Mouse (Mus musculus): ENCODE data around the gene Olfr54.
"Not testable (repeated sequence)": the region's sequence is repeated elsewhere in the genome, so short reads cannot be mapped to it uniquely, and the experiment has no call there.

Olfr54 gene

GRCm38 (mm10) chr11:51013936-51014335, at the start of gene Olfr54:
Gene Olfr54 (plus strand): TSS chr11:51014236.
- DNase-seq (ENCODE audit: low spot score) = no peak

DNA sequence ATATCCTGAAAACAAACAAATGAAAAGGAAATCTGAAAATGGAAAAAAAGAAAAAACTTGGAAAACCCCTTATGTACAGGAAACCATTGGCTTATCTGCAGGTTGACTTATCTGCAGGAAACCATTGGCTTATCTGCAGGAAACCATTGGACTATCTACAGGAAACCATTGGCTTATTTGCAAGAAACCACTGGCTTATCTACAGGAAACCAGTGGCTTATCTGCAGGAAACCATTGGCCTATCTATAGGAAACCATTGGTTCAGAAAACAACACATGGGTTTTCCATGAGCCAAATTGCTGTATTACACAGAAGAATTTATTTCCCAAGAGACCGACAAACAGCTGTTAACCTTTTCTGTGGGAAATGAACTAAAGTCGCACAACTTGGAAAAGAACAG, 49.1 kb upstream of the Olfr54 start:
- no peak for DNase-seq (ENCODE audit: low spot score)

- DNase-seq (ENCODE audit: low spot score) = no peak
Measured at GRCm38 (mm10) chr11:50966230-50966629, 47.8 kb upstream of the Olfr54 start, which contains the start of gene Olfr1378. Gene Olfr1378 (plus strand): TSS chr11:50966530.

DNA sequence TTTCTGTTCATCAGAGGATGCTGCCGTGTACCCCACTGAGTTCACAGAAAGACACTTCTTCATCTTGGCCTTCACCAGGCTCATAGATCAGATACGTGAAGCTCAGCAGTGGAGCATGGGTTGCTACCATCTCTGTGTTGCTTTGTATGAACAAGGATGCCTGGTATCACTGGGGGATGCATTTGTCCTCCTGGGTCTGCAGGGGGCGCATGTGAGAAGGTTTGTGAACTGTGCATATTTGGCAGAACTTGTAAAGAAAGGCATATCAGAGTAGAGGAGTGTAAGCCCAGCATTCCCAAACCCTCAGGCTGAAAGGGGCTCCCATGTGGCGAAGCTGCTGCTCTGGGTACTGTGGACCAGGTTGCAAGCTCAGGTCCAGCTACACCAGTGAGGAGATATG, 36.8 kb upstream of the Olfr54 start:
- no peak for DNase-seq (ENCODE audit: low spot score)

GRCm38 (mm10) chr11:50981667-50982066, 32.4 kb upstream of the Olfr54 start, which contains the start of gene Olfr1377:
Gene Olfr1377 (plus strand): TSS chr11:50981967.
- no peak for DNase-seq (ENCODE audit: low spot score)

DNA sequence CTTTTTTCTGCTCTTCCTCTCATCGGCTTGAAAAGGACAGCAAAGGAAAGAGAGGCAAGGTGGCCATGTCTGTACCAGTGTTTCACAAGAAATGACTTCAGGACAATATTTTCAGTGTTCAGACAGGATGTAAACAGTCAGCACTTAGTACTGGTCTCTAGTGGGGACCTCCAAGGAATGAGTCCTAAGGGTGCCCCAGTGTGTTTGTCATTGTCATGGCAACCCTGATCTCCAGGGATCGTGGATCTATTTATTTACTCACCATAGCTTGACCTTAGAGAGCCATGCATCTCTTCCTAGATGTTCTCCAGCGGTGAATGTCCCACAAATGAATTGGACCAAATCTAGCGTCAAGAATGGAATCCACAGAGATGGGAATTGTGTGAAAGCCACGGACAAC, 10.7 kb upstream of the Olfr54 start, which contains the start of gene Olfr51:
Gene Olfr51 (plus strand): TSS at position 301 of the 400 bp plus-strand sequence.
- DNase-seq (ENCODE audit: low spot score) = no peak

GRCm38 (mm10) chr11:51011821-51012220, 2.2 kb upstream of the Olfr54 start:
- no peak for DNase-seq (ENCODE audit: low spot score)

DNA sequence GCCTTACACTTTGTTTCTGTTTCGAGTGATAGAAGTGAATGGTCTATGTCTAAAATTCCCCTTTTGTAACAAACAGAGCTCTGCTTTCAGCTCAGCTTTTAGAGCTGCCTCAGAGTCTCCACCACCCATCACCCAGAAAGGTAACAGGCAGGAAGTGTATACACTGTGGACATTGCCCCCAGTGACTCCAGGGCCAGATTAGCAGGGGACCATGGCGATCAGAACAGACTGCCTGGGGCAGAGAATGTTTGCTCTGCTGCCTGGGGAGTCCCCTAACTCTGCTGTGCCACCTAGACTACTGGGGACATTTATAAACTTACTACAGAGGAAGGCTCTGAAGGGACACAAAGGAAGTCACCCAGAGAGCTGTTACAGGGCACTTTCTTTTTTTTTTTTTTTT, 2.3 kb downstream of the Olfr54 start:
- no peak for DNase-seq (ENCODE audit: low spot score)

DNA sequence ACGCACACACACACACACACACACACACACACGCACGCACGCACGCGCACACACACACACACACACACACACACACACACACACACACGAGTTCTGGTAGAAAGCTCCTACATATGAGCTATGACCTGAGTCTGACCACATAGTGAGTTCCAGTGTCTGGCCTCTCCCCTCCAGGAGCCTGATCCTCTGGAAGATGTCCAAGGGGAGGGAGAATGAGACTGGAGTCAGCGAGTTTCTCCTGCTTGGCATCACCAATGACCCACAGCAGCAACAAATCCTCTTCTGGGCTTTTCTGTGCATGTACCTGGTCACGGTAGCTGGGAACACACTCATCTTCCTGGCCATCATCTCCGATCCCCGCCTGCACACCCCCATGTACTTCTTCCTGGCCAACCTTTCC, 12.8 kb downstream of the Olfr54 start:
- not testable (repeated sequence) for DNase-seq (ENCODE audit: low spot score)

GRCm38 (mm10) chr11:51029381-51029780, 15.3 kb downstream of the Olfr54 start:
- not testable (repeated sequence) for DNase-seq (ENCODE audit: low spot score)

GRCm38 (mm10) chr11:51030225-51030624, 16.2 kb downstream of the Olfr54 start:
- DNase-seq (ENCODE audit: low spot score) = no peak

- peak; percentile 12 for DNase-seq (ENCODE audit: low spot score)
Measured at GRCm38 (mm10) chr11:51032851-51033250, 18.8 kb downstream of the Olfr54 start.

DNA sequence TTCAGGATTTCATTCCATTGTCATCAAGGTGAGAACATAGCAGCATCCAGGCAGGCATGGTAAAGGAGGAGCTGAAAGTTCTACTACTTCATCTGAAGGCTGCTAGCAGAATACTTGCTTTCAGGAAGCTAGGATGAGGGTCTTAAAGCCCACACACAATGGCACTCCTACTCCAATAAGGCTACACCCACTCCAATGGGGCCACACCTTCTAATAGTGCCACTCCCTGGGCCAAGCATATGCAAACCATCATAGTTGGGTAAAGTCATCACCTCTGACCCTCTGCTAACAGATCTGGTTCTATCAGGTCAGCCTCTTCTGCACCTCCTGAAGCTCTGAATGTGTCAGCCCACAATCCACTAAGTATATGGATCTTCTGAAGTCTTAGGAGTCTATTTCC, 20.1 kb downstream of the Olfr54 start:
- DNase-seq (ENCODE audit: low spot score) = not testable (repeated sequence)

DNA sequence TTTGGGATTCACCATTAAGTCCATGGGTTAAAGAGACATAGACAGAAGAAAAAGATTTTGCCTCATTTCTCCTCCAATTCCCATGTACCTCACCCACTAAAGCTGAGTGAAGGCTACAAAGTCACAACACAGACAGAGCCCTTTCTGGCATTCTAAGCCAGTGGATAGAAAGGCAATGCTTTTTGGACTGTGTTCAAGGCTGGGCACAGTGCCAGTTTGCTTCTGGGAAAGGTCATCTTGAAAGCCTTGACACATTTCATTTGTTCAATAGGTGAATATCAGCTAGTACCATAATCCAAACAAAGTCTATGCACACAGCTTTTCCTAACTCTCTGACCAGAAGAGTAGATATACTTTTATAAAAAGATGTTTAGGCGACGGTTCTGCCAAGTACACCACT, 21.9 kb downstream of the Olfr54 start:
- no peak for DNase-seq (ENCODE audit: low spot score)

DNA sequence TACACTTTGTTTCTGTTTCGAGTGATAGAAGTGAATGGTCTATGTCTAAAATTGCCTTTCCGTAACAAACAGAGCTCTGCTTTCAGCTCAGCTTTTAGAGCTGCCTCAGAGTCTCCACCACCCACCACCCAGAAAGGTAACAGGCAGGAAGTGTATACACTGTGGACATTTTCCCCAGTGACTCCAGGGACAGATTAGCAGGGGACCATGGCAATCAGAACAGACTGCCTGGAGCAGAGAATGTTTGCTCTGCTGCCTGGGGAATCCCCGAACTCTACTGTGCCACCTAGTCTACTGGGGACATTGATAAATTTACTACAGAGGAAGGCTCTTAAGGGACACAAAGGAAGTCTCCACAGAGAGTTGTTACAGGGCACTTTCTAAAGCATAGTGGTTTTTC, 30.7 kb downstream of the Olfr54 start:
- not testable (repeated sequence) for DNase-seq (ENCODE audit: low spot score)

- DNase-seq (ENCODE audit: low spot score) = not testable (repeated sequence)
Measured at GRCm38 (mm10) chr11:51047809-51048208, 33.8 kb downstream of the Olfr54 start, which contains the start of gene Olfr1375. Gene Olfr1375 (plus strand): TSS chr11:51048109.

DNA sequence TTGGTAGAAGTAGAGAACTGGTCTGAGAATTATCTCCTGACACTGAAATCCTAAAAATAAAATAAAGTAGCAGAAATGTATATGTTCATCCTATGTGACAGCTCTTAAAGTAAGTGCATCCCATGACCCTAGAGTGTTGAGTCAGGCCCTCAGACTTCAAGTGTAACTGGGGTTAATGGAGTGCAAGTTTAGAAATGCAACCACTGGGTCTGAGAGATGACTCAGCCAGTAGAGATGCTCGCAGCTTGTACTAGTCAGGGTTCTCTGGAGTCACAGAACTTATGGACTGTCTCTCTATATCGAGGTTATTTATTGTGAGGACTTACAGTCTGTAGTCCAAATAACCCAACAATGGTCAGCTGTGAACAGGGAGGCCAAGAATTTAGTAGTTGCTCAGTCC, 37.6 kb downstream of the Olfr54 start:
- DNase-seq (ENCODE audit: low spot score) = no peak

- no peak for DNase-seq (ENCODE audit: low spot score)
Measured at GRCm38 (mm10) chr11:51053230-51053629, 39.2 kb downstream of the Olfr54 start.

DNA sequence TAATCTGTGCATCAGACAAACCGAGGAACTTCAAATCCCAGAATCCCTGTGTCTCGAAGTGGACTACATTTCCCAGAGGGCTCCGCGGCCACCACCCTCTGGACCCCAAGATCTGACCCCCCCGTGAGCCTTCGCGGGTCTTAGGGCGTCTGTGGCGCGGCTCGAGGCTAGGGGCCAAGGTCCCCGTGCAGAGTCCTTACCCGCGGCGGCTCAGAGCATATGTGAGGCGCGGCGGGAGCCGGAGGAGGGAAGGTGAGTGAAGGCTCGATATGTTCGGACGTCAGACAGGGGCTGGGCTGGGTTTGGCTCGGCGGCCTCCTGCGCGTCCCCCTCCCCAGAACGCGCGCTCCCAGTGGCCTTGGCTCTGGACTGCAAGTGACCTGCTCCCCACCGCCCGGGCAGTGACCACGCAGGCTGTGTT, 45.1 kb downstream of the Olfr54 start, which contains the start of gene Zfp354a:
Gene Zfp354a (plus strand): TSS at position 107 of the 421 bp plus-strand sequence.
- DNase-seq (ENCODE audit: low spot score) = peak; percentile 56

GRCm38 (mm10) chr11:51059640-51060039, 45.6 kb downstream of the Olfr54 start:
- DNase-seq (ENCODE audit: low spot score) = no peak

GRCm38 (mm10) chr11:51060981-51061380, 46.9 kb downstream of the Olfr54 start:
- DNase-seq (ENCODE audit: low spot score) = no peak

GRCm38 (mm10) chr11:51063276-51063675, 49.2 kb downstream of the Olfr54 start:
- no peak for DNase-seq (ENCODE audit: low spot score)

- no peak for DNase-seq (ENCODE audit: low spot score)
Measured at GRCm38 (mm10) chr11:51063841-51064240, 49.8 kb downstream of the Olfr54 start.
